Mouse (Mus musculus): Measurements from ENCODE around the gene Ss18l2. TPM values are rescaled to one million over a fixed set of nuclear protein-coding genes. Genes with fewer than 3 reads are reported as not detected.

Gene Ss18l2
- polyA plus RNA-seq, 1 experiment, result not detected

GRCm38 (mm10) chr9:121761091-121761665 lies 51.0 kb downstream of the Ss18l2 start:
- Histone ChIP-seq H3K4me3 (ENCODE audit: insufficient read depth, low read depth, low read length) (peak overlapping the region; percentile 95), H3K4me1 (ENCODE audit: control insufficient read depth, insufficient read depth, low read length) (peaks cover 69% of the 10 kb centered on the region), H3K27ac (ENCODE audit: insufficient read depth, low read depth, low read length) (peak overlapping the region; percentile 75; the same call in 1 of the 2 replicates)
- TF ChIP-seq CTCF (IDR thresholded peaks at IDR 0.05; ENCODE audit: insufficient read depth, low read depth, low read length) (no peak), POLR2A (IDR thresholded peaks at IDR 0.05; ENCODE audit: insufficient read depth, low read depth, low read length) (no peak)
- WGBS, result 37% methylated on average over 10 of the region's 10 CpGs

GRCm38 (mm10) chr9:121761787-121762186 lies 51.7 kb downstream of the Ss18l2 start:
- peaks cover 72% of the 10 kb centered on the region for H3K4me1 ChIP-seq (ENCODE audit: control insufficient read depth, insufficient read depth, low read length)
- no peak for TF ChIP-seq POLR2A (IDR thresholded peaks at IDR 0.05; ENCODE audit: insufficient read depth, low read depth, low read length)
- no peak for TF ChIP-seq CTCF (IDR thresholded peaks at IDR 0.05; ENCODE audit: insufficient read depth, low read depth, low read length)
- no peak overlapping the region for H3K27ac ChIP-seq (ENCODE audit: insufficient read depth, low read depth, low read length)
- 73% methylated on average over 8 of the region's 8 CpGs for WGBS
- 0 out of 2 replicates have a peak overlapping the region, but pooled peaks have one; percentile 95 for H3K4me3 ChIP-seq (ENCODE audit: insufficient read depth, low read depth, low read length)

- WGBS, result 94% methylated on average over 10 of the region's 10 CpGs
- no peak overlapping the region for H3K27ac ChIP-seq (ENCODE audit: insufficient read depth, low read depth, low read length)
- H3K4me1 ChIP-seq (ENCODE audit: control insufficient read depth, insufficient read depth, low read length), result peaks cover 72% of the 10 kb centered on the region
- H3K4me3 ChIP-seq (ENCODE audit: insufficient read depth, low read depth, low read length), result no peak overlapping the region
- TF ChIP-seq CTCF (IDR thresholded peaks at IDR 0.05; ENCODE audit: insufficient read depth, low read depth, low read length), result no peak
- TF ChIP-seq POLR2A (IDR thresholded peaks at IDR 0.05; ENCODE audit: insufficient read depth, low read depth, low read length), result no peak
Observed at GRCm38 (mm10) chr9:121762248-121762647, 52.1 kb downstream of the Ss18l2 start.

- H3K4me3 ChIP-seq (ENCODE audit: insufficient read depth, low read depth, low read length), result no peak overlapping the region
- WGBS, result 83% methylated on average over 25 of the region's 25 CpGs
Observed at GRCm38 (mm10) chr9:121762761-121763160, 52.6 kb downstream of the Ss18l2 start.

More at GRCm38 (mm10) chr9:121762761-121763160, 52.6 kb downstream of the Ss18l2 start:
- Histone ChIP-seq H3K27ac (ENCODE audit: insufficient read depth, low read depth, low read length) (no peak overlapping the region), H3K4me1 (ENCODE audit: control insufficient read depth, insufficient read depth, low read length) (peaks cover 67% of the 10 kb centered on the region)
- TF ChIP-seq POLR2A (IDR thresholded peaks at IDR 0.05; ENCODE audit: insufficient read depth, low read depth, low read length) (no peak), CTCF (IDR thresholded peaks at IDR 0.05; ENCODE audit: insufficient read depth, low read depth, low read length) (no peak)

Other genes with a start within 250 kb of the Ss18l2 start
- not detected in 2 replicates for gene Cck, start 214.6 kb upstream of the Ss18l2 start, polyA plus RNA-seq (2012; ENCODE audit: insufficient read depth, insufficient read length, low replicate concordance, missing spikeins)
- gene Lyzl4, start 68.2 kb upstream of the Ss18l2 start, polyA plus RNA-seq (2012; ENCODE audit: insufficient read depth, insufficient read length, low replicate concordance, missing spikeins), result not detected in 2 replicates
- not detected in 2 replicates for gene Vipr1, start 67.6 kb upstream of the Ss18l2 start, polyA plus RNA-seq (2012; ENCODE audit: insufficient read depth, insufficient read length, low replicate concordance, missing spikeins)
- not detected in 2 replicates for gene Sec22c, start 4.8 kb upstream of the Ss18l2 start, polyA plus RNA-seq (2012; ENCODE audit: insufficient read depth, insufficient read length, low replicate concordance, missing spikeins)
- 164 and 673 TPM in 2 replicates for gene Nktr, start 8.8 kb downstream of the Ss18l2 start, polyA plus RNA-seq (2012; ENCODE audit: insufficient read depth, insufficient read length, low replicate concordance, missing spikeins)
- gene Zfp651, start 49.0 kb downstream of the Ss18l2 start, polyA plus RNA-seq (2012; ENCODE audit: insufficient read depth, insufficient read length, low replicate concordance, missing spikeins), result not detected in 2 replicates
- not detected in 2 replicates for gene Klhl40, start 67.3 kb downstream of the Ss18l2 start, polyA plus RNA-seq (2012; ENCODE audit: insufficient read depth, insufficient read length, low replicate concordance, missing spikeins)
- not detected in 2 replicates for gene Hhatl, start 82.2 kb downstream of the Ss18l2 start, polyA plus RNA-seq (2012; ENCODE audit: insufficient read depth, insufficient read length, low replicate concordance, missing spikeins)
- gene Ccdc13, start 129.1 kb downstream of the Ss18l2 start, polyA plus RNA-seq (2012; ENCODE audit: insufficient read depth, insufficient read length, low replicate concordance, missing spikeins), result not detected in 2 replicates
- not detected in 2 replicates for gene Higd1a, start 148.0 kb downstream of the Ss18l2 start, polyA plus RNA-seq (2012; ENCODE audit: insufficient read depth, insufficient read length, low replicate concordance, missing spikeins)
- not detected in 2 replicates for gene Ackr2, start 188.0 kb downstream of the Ss18l2 start, polyA plus RNA-seq (2012; ENCODE audit: insufficient read depth, insufficient read length, low replicate concordance, missing spikeins)
- not detected in 2 replicates for gene Cyp8b1, start 206.0 kb downstream of the Ss18l2 start, polyA plus RNA-seq (2012; ENCODE audit: insufficient read depth, insufficient read length, low replicate concordance, missing spikeins)
- not detected in 2 replicates for gene Fam198a, start 240.7 kb downstream of the Ss18l2 start, polyA plus RNA-seq (2012; ENCODE audit: insufficient read depth, insufficient read length, low replicate concordance, missing spikeins)

All from olfactory bulb, adult 2 months (tissue).